Mouse (Mus musculus): ENCODE results near the gene Ankrd13b. TPM values are rescaled to one million over a fixed set of nuclear protein-coding genes. Genes with fewer than 3 reads are reported as not detected.

Gene Ankrd13b
- total RNA-seq, 2 experiments from 2014 or later = 13.0 to 13.8 TPM

- DNase-seq (ENCODE audit: low spot score in 2 of 2) = no peak
Observed at GRCm38 (mm10) chr11:77463101-77463445, 26.4 kb downstream of the Ankrd13b start.

GRCm38 (mm10) chr11:77462283-77463100, 27.0 kb downstream of the Ankrd13b start, which contains the start of gene Coro6:
Gene Coro6, plus strand, starts transcription at chr11:77462411.
- DNase-seq (ENCODE audit: low spot score in 2 of 2) = peak; percentile 75 to 83

GRCm38 (mm10) chr11:77461856-77462255, 27.6 kb downstream of the Ankrd13b start:
- no peak for DNase-seq (ENCODE audit: low spot score in 2 of 2)

DNA sequence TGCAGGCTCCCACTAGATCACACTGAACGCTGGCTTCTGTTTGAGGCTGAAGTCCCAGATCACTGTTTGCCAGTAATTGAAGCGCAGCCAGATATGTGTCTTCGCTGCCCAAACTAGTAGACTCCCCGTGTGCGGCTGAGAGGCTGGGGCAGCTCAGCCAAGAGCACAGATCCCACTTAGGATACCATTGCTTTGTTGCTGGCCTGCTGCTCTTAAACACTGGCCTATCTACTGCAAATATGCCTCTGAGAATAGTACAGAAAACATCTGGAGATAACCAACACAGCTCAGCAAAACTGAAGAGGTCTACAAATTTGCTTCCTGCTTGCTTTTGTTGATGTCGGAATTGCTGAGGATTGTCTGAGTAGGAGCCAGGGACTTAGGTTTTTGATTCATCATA, 32.6 kb downstream of the Ankrd13b start:
- DNase-seq (ENCODE audit: low spot score in 2 of 2) = peak in 1 of 2 experiments; percentile 4

- DNase-seq (ENCODE audit: low spot score in 2 of 2) = no peak
Observed at GRCm38 (mm10) chr11:77455770-77456510, 33.5 kb downstream of the Ankrd13b start.

DNA sequence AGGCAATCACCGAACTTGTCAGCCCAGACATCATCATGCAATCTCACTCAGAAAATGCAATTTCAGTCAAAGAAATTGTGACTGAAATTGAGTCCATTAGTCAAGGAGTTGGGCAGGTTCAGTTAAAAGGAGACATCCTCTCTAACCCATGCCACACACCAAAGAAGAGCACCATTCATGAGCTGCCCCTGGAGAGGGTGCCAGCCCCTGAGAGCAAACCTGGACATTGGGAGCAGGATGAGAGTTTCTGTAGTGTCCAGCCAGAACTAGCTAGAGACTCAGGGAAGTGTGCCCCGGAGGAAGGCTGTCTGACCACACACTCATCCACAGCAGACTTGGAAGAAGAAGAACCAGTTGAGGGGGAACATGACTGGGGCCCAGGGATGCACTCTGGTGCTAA, 36.1 kb downstream of the Ankrd13b start:
- no peak for DNase-seq (ENCODE audit: low spot score in 2 of 2)

DNA sequence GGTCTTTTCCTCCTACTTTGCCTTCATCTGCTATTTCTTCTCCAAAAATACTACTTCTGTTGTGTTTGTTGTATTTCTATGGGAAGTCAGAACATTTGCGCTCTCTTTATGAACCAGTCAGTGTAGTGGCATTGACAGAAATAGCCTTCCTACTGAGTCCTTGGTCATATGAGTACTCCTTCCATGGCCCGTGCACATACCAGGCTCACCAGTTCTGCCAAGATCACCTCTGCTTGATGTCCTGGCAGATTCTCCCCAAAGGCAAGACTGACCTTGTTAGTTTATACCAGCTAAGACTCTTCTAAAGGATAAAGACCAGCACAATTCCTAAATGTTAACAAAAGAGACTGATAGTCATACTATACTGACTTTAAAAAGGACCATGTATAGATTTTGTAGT, 37.8 kb downstream of the Ankrd13b start:
- DNase-seq (ENCODE audit: low spot score in 2 of 2) = no peak

GRCm38 (mm10) chr11:77449224-77449623, 40.3 kb downstream of the Ankrd13b start:
- no peak for DNase-seq (ENCODE audit: low spot score in 2 of 2)

DNA sequence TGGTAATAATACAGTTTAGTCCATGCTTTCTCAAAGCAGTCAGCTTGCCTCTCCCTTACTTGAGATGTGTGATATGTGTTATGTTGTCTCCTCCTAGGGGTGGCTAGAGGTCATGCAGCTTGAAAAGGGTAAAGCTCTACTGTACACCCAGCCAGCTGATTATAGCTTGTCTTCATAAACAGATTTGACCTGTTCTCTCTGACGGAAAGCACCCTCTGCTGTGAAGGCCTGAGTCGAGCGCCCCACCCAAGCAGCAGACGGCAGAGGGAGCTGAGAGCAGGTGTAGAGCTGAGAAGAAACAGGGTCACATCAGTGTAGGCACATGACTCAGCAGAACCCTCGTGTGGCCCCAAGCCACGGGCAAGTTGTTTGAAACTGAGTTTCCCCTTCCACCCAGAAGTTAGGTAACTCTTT, 42.8 kb downstream of the Ankrd13b start:
- no peak for DNase-seq (ENCODE audit: low spot score in 2 of 2)

- no peak for DNase-seq (ENCODE audit: low spot score in 2 of 2)
Observed at GRCm38 (mm10) chr11:77444939-77445338, 44.5 kb downstream of the Ankrd13b start.

- peak in 1 of 2 experiments; percentile 59 for DNase-seq (ENCODE audit: low spot score in 2 of 2)
Observed at GRCm38 (mm10) chr11:77442186-77443170, 47.0 kb downstream of the Ankrd13b start.

- no peak for DNase-seq (ENCODE audit: low spot score in 2 of 2)
Observed at GRCm38 (mm10) chr11:77441020-77441419, 48.5 kb downstream of the Ankrd13b start.

- DNase-seq (ENCODE audit: low spot score in 2 of 2) = no peak
Observed at GRCm38 (mm10) chr11:77440081-77440480, 49.4 kb downstream of the Ankrd13b start.

- no peak for DNase-seq (ENCODE audit: low spot score in 2 of 2)
Observed at GRCm38 (mm10) chr11:77437026-77437425, 52.5 kb downstream of the Ankrd13b start.

DNA sequence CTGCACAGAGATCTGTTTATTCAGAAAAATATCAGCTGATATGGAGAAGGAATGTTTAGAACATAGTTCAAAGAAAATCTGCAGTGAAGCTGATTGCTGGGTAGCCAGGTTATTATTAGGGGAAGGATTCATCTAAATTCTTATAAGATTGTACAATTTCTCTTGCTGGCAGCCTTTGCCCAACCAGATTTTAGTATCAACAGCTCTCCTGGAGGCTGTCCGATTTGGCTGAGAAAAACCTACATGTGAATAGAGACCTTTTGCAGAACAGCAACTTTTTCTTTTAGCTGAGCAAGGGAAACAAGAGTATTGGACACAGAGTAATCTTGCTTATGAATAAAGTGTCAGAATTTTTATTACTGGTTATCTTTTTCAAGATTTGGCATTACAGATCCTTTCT, 61.0 kb downstream of the Ankrd13b start:
- DNase-seq (ENCODE audit: low spot score in 2 of 2) = no peak

DNA sequence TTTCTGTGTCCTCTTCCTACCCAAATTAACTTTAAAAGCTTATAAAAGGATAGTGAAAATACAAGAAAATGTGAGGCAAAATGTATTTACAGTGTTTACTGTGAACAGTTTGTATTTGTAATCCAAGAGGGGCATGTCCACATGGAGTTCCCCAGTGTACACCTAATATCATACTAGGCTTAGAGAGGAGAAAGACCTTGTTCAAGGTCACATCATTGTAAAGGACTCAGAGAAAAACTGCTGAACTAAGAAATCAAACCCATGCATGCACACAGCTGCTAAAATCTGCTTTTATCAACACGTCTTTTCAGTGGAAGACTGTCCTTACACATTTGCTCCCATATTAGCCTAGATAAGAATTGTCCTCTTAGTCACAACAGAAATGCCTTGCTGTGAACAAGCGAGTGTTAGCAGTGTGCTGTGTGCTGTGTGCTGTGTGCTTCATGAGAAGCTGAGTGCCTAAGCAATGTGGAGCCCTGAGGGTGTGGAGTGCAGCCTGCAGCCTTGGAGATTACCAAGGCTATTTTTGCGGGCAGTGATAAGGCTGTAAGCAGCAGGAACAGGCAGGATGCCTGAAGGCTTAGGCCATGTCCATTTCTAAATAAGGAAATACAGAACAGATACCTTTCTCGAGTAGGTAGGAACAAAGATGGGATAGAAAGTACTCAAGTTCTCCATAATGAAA, 66.2 kb downstream of the Ankrd13b start:
- no peak for DNase-seq (ENCODE audit: low spot score in 2 of 2)

Measured in gastrocnemius, postnatal 4 days (tissue).